Mouse (Mus musculus): ENCODE results near the gene Sgk1.

- no peak for TF ChIP-seq CTCF (IDR thresholded peaks at IDR 0.05; ENCODE audit: borderline replicate concordance, insufficient read depth, low read depth, low read length)
- TF ChIP-seq POLR2A (IDR thresholded peaks at IDR 0.05; ENCODE audit: borderline replicate concordance, insufficient read depth, low read length), result no peak
Observed at GRCm38 (mm10) chr10:21835077-21835476, 46.9 kb upstream of the Sgk1 start.
